Mouse (Mus musculus) CH12.LX (cell line): ENCODE data around the gene Anks1b.

Experiments
- CTCF ChIP-seq, 2 experiments: IDR thresholded peaks in 1 of 2; conservative IDR thresholded peaks in 1 of 2; 2 replicates each; pipeline ENCODE4 v1.5.1; 2011 to 2012; ENCODE audit warnings: low read depth in 2 of 2, low read length in 2 of 2, improper control_type of control experiment in 1 of 2, inconsistent platforms in 1 of 2, mild to moderate bottlenecking in 1 of 2, moderate library complexity in 1 of 2
- E2F4 ChIP-seq: IDR thresholded peaks from 2 replicates; pipeline ENCODE4 v1.6.1; 2011; ENCODE audit warnings: low read depth, low read length, improper control_type of control experiment; ENCODE audit not compliant: insufficient replicate concordance
- ELF1 ChIP-seq: IDR thresholded peaks from 2 replicates; pipeline ENCODE4 v1.6.1; 2014; ENCODE audit warnings: low read depth, mild to moderate bottlenecking, inconsistent platforms, low read length, improper control_type of control experiment
- MAFK ChIP-seq: IDR thresholded peaks from 2 replicates; pipeline ENCODE4 v1.6.1; 2011; ENCODE audit warnings: low read length, improper control_type of control experiment; ENCODE audit not compliant: insufficient replicate concordance
- MEF2A ChIP-seq: IDR thresholded peaks from 2 replicates; pipeline ENCODE4 v1.6.1; 2014; ENCODE audit warnings: low read depth, mild to moderate bottlenecking, inconsistent platforms, low read length, improper control_type of control experiment, borderline replicate concordance
- MYC ChIP-seq: IDR thresholded peaks from 2 replicates; pipeline ENCODE4 v1.6.1; 2011; ENCODE audit warnings: low read depth, mild to moderate bottlenecking, improper control_type of control experiment, low read length
- NRF1 ChIP-seq: IDR thresholded peaks from 2 replicates; pipeline ENCODE4 v1.6.1; 2014; ENCODE audit warnings: low read depth, mild to moderate bottlenecking, inconsistent platforms, low read length, improper control_type of control experiment, moderate library complexity
- POLR2A ChIP-seq: IDR thresholded peaks from 2 replicates; pipeline ENCODE4 v1.6.1; 2011; ENCODE audit warnings: low read depth, mild to moderate bottlenecking, improper control_type of control experiment, low read length
- POLR2AphosphoS2 ChIP-seq: IDR thresholded peaks from 2 replicates; pipeline ENCODE4 v1.6.1; 2011; ENCODE audit warnings: low read depth, low read length, improper control_type of control experiment
- USF1 ChIP-seq: IDR thresholded peaks from 2 replicates; pipeline ENCODE4 v1.6.1; 2014; ENCODE audit warnings: low read depth, mild to moderate bottlenecking, inconsistent platforms, low read length, improper control_type of control experiment
- USF2 ChIP-seq: conservative IDR thresholded peaks from 2 replicates; pipeline ENCODE4 v1.6.1; 2011; ENCODE audit warnings: low read depth, low read length, improper control_type of control experiment

GRCm38 (mm10) chr10:90116867-90117266, 243.6 kb downstream of the Anks1b start:
- TF ChIP-seq USF1: no peak
- no peak for TF ChIP-seq POLR2A
- TF ChIP-seq MAFK: no peak
- TF ChIP-seq MYC: no peak
- TF ChIP-seq ELF1: no peak
- no peak for TF ChIP-seq CTCF (conservative IDR thresholded peaks at IDR 0.05 in 1 of 2, IDR thresholded peaks at IDR 0.05 in 1 of 2; ENCODE audit: low read depth in 2 of 2, low read length in 2 of 2)
- TF ChIP-seq MEF2A: no peak
- TF ChIP-seq E2F4: no peak
- no peak for TF ChIP-seq NRF1
- no peak for TF ChIP-seq POLR2AphosphoS2
- TF ChIP-seq USF2: no peak
